Mouse (Mus musculus): ENCODE measurements around the gene Banp.

DNA sequence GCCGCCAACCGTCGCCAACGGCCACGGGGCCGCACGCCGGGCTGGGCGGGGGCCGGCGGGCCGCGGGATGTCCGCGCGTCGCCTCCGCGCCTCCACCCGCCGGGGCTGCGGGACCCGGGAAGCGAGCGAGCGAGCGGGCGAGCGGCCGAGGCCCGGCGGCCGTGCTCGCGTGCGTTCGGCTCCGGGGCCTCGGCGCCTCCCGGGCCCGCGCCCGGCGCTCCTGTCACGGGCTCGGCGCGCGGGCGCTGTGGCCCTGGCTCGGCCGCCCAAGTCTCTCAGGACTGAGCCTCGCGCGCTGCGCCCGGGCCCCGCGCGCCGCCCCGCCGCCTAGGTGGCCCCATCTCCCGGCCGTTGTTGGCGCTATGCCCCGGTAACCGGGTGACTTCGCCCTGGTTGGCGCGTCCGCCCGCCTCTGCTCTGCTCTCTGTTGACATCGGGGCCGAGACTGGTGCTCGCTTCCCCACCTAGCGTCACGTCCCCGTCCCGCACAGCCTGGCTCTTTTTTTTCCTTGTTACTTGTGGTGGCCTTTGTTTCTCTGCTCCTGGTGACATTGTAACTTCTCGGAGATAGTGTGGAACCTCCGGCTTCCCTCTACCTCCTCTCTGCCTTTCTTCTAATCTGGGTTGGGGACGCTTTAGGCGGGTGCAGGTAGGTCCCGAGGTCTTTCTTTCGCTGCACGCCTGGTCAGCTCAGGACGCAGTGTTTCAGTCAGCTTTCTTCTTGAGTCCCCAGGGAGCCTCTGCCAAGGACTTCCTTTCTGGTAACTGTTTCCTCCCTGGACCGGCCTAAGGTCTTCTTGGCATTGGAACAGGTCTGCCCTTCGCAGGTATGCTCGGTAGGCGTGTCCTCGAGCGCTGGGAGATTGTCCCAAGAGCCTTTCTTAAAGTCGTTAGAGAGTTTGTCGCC is 1.5 kb downstream of the Banp start:
- TF ChIP-seq CTCF (IDR thresholded peaks at IDR 0.05; ENCODE audit: borderline replicate concordance, extremely low read depth, insufficient read depth, insufficient read length) (0 out of 2 replicates have a peak, but pooled peaks have one; percentile 6), POLR2A (IDR thresholded peaks at IDR 0.05; ENCODE audit: borderline replicate concordance, extremely low read depth, insufficient read depth, insufficient read length, poor library complexity, severe bottlenecking) (no peak)

Data from brain, embryonic 14.5 days (tissue).